ENCODE assay signal across 8 mouse cellular contexts in genomic region chr1:92179489-92180006, GRCm38 (mm10). TPM values are rescaled to one million over a fixed set of nuclear protein-coding genes. Genes with fewer than 3 reads are reported as not detected.
DNase-seq lines count a peak whose midpoint lies in the region; ATAC-seq and TF ChIP-seq lines count a peak whose summit lies in the region.

No protein-coding gene starts in this region.

- no peak for ATAC-seq in embryonic facial prominence, embryonic 11.5 days (replicated peaks; ENCODE audit: insufficient number of reproducible peaks, low FRiP score, low TSS enrichment, low read depth)
- peak; percentile 0; the same call in 1 of the 2 replicates for ATAC-seq in heart, embryonic 14.5 days (ENCODE audit: insufficient number of reproducible peaks, insufficient read depth, low FRiP score, low read depth)
- ATAC-seq in kidney, postnatal 0 days (replicated peaks; ENCODE audit: low FRiP score, low read depth): no peak

- no peaks in the 10 kb centered on the region for H3K36me3 ChIP-seq in embryonic facial prominence, embryonic 11.5 days (replicated peaks; ENCODE audit: control insufficient read depth, insufficient read depth, low read depth, low read length)
- no peaks in the 10 kb centered on the region for H3K36me3 ChIP-seq in heart, embryonic 14.5 days (ENCODE audit: control insufficient read depth, insufficient read depth, low read length)
- H3K36me3 ChIP-seq in kidney, postnatal 0 days (ENCODE audit: insufficient read depth, low read length): no peaks in the 10 kb centered on the region

- H3K4me3 ChIP-seq in embryonic facial prominence, embryonic 11.5 days (ENCODE audit: low read depth, low read length): peak overlapping the region; percentile 73
- peak overlapping the region; percentile 88 for H3K4me3 ChIP-seq in heart, embryonic 14.5 days (ENCODE audit: control insufficient read depth in 1 of 2, insufficient read depth in 1 of 2, low read depth in 1 of 2, low read length in 2 of 2)
- peak overlapping the region; percentile 82 for H3K4me3 ChIP-seq in kidney, postnatal 0 days (replicated peaks; ENCODE audit: low read depth, low read length)

- DNase-seq in thymus, adult 18-20 months: peak; percentile 37 to 40
- no peak for DNase-seq in thymus, postnatal 0 days (ENCODE audit: low spot score)
- peak; percentile 49 for DNase-seq in embryonic facial prominence, embryonic 11.5 days (ENCODE audit: low spot score)
- peak; percentile 61 for DNase-seq in kidney, postnatal 0 days (ENCODE audit: low spot score)
- DNase-seq in lung, adult 18-20 months: peak; percentile 34
- DNase-seq in ovary, postnatal 14 days (ENCODE audit: low spot score): peak; percentile 24
- peak; percentile 39 for DNase-seq in urinary bladder, postnatal 25 days (ENCODE audit: low spot score)

- no peak for TF ChIP-seq CTCF in kidney, postnatal 0 days (IDR thresholded peaks at IDR 0.05; ENCODE audit: low read depth)

- peak overlapping the region; percentile 92 for H3K9ac ChIP-seq in embryonic facial prominence, embryonic 11.5 days (replicated peaks; ENCODE audit: low read length)
- peak overlapping the region; percentile 96 for H3K9ac ChIP-seq in heart, embryonic 14.5 days (ENCODE audit: low read length)
- H3K9ac ChIP-seq in kidney, postnatal 0 days (ENCODE audit: low read depth, low read length): peak overlapping the region; percentile 89

- H3K4me1 ChIP-seq in embryonic facial prominence, embryonic 11.5 days (ENCODE audit: control insufficient read depth, insufficient read depth, low read length): 0 out of 2 replicates have a peak, but pooled peaks cover 4% of the 10 kb centered on the region
- peaks cover 14 to 32% of the 10 kb centered on the region in 2 experiments for H3K4me1 ChIP-seq in heart, embryonic 14.5 days (ENCODE audit: control insufficient read depth in 2 of 2, insufficient read depth in 2 of 2, low read length in 2 of 2)
- peaks cover 19% of the 10 kb centered on the region; the same call in 1 of the 2 replicates for H3K4me1 ChIP-seq in kidney, postnatal 0 days (replicated peaks; ENCODE audit: insufficient read depth, low read length)

- H3K27me3 ChIP-seq in embryonic facial prominence, embryonic 11.5 days (ENCODE audit: control insufficient read depth, insufficient read depth, low read length): no peaks in the 10 kb centered on the region
- H3K27me3 ChIP-seq in heart, embryonic 14.5 days (ENCODE audit: control insufficient read depth, insufficient read depth, low read length): no peaks in the 10 kb centered on the region
- no peaks in the 10 kb centered on the region for H3K27me3 ChIP-seq in kidney, postnatal 0 days (ENCODE audit: insufficient read depth, low read length)

- H3K27ac ChIP-seq in embryonic facial prominence, embryonic 11.5 days (replicated peaks; ENCODE audit: low read depth, low read length): peak overlapping the region; percentile 92
- H3K27ac ChIP-seq in heart, embryonic 14.5 days (replicated peaks in 1 of 2; ENCODE audit: control insufficient read depth in 1 of 2, insufficient read depth in 1 of 2, low read depth in 2 of 2, low read length in 2 of 2): peak overlapping the region; percentile 79 to 95
- H3K27ac ChIP-seq in kidney, postnatal 0 days: peak overlapping the region; percentile 95

- no peaks in the 10 kb centered on the region for H3K9me3 ChIP-seq in embryonic facial prominence, embryonic 11.5 days (replicated peaks; ENCODE audit: control insufficient read depth, low read length)
- H3K9me3 ChIP-seq in heart, embryonic 14.5 days (ENCODE audit: control insufficient read depth, low read length): no peaks in the 10 kb centered on the region
- no peaks in the 10 kb centered on the region for H3K9me3 ChIP-seq in kidney, postnatal 0 days (replicated peaks; ENCODE audit: low read length)

- WGBS in embryonic facial prominence, embryonic 11.5 days: under 1% methylated on average over 43 of the region's 61 CpGs
- WGBS in heart, embryonic 14.5 days: under 1% methylated on average over 58 of the region's 61 CpGs
- under 1% methylated on average over 47 of the region's 61 CpGs for WGBS in kidney, postnatal 0 days

- peak overlapping the region; percentile 70 for H3K4me2 ChIP-seq in embryonic facial prominence, embryonic 11.5 days (ENCODE audit: low read depth, low read length)
- H3K4me2 ChIP-seq in heart, embryonic 14.5 days (ENCODE audit: low read length): peak overlapping the region; percentile 82
- peak overlapping the region; percentile 88 for H3K4me2 ChIP-seq in kidney, postnatal 0 days (ENCODE audit: low read length)

RNA-seq across cellular contexts. Expression of gene Hdac4, which starts 16.0 kb away (rescaled TPM):
- polyA plus RNA-seq in thymus, postnatal 0 days (2015; fragmentation: Nextera tagmentation; extraction: Ambion mirVana): 23.6 and 27.7 TPM in 2 replicates
- 18.6 and 23.9 TPM in 2 replicates for polyA plus RNA-seq in embryonic facial prominence, embryonic 11.5 days (2014; fragmentation: Nextera tagmentation; extraction: Ambion mirVana)
- polyA plus RNA-seq in heart, embryonic 14.5 days (2014; fragmentation: Nextera tagmentation; extraction: Ambion mirVana): 15.4 and 16.5 TPM in 2 replicates
- 13.1 and 13.9 TPM in 2 replicates for polyA plus RNA-seq in kidney, postnatal 0 days (2015; fragmentation: Nextera tagmentation; extraction: Ambion mirVana)
